Mouse (Mus musculus): ENCODE measurements around the gene Cox10. TPM values are rescaled to one million over a fixed set of nuclear protein-coding genes. Genes with fewer than 3 reads are reported as not detected.

The Cox10 gene
- polyA plus RNA-seq, 1 experiment = 32.9 TPM

Other genes starting within 250 kb of the Cox10 start
- gene Hs3st3b1, start 157.2 kb downstream of the Cox10 start, polyA plus RNA-seq (2012; ENCODE audit: insufficient read depth, insufficient read length, missing spikeins) = 0.67 and 0.75 TPM in 2 replicates

Measured in brown adipose tissue, adult 24 weeks (tissue).